Mouse (Mus musculus): ENCODE results near the gene Eddm3b. TPM values are rescaled to one million over a fixed set of nuclear protein-coding genes. Genes with fewer than 3 reads are reported as not detected.

Eddm3b gene
- not detected for polyA plus RNA-seq (2017; shearing (Covaris generic))

GRCm38 (mm10) chr14:51113916-51114560, at the start of gene Eddm3b:
TSS of gene Eddm3b (plus strand) at chr14:51114426.
- ATAC-seq = no peak

GRCm38 (mm10) chr14:51068956-51069355, 45.3 kb upstream of the Eddm3b start:
- no peak for ATAC-seq

GRCm38 (mm10) chr14:51069617-51070016, 44.6 kb upstream of the Eddm3b start:
- ATAC-seq = no peak

GRCm38 (mm10) chr14:51074335-51074734, 39.9 kb upstream of the Eddm3b start, which contains the start of gene Olfr750:
TSS of gene Olfr750 (minus strand) at chr14:51074435.
- ATAC-seq = no peak

GRCm38 (mm10) chr14:51079180-51079579, 35.0 kb upstream of the Eddm3b start:
- no peak for ATAC-seq

- no peak for ATAC-seq
Observed at GRCm38 (mm10) chr14:51081035-51081434, 33.2 kb upstream of the Eddm3b start.

- peak; percentile 71 for ATAC-seq
Observed at GRCm38 (mm10) chr14:51082599-51083581, 31.3 kb upstream of the Eddm3b start.

GRCm38 (mm10) chr14:51083805-51084204, 30.4 kb upstream of the Eddm3b start:
- ATAC-seq = no peak

GRCm38 (mm10) chr14:51085086-51085485, 29.1 kb upstream of the Eddm3b start:
- no peak for ATAC-seq

GRCm38 (mm10) chr14:51085911-51086310, 28.3 kb upstream of the Eddm3b start:
- no peak for ATAC-seq

GRCm38 (mm10) chr14:51087762-51088161, 26.5 kb upstream of the Eddm3b start:
- no peak for ATAC-seq

- peak; percentile 17 for ATAC-seq
Observed at GRCm38 (mm10) chr14:51088166-51088969, 25.9 kb upstream of the Eddm3b start.

GRCm38 (mm10) chr14:51088970-51089673, 25.1 kb upstream of the Eddm3b start:
- peak; percentile 80 for ATAC-seq

- no peak for ATAC-seq
Observed at GRCm38 (mm10) chr14:51089674-51090076, 24.6 kb upstream of the Eddm3b start.

GRCm38 (mm10) chr14:51090077-51090781, 24.0 kb upstream of the Eddm3b start:
- ATAC-seq = peak; percentile 41

GRCm38 (mm10) chr14:51090921-51091900, 23.0 kb upstream of the Eddm3b start, which contains the start of the genes Rnase4 and Ang:
TSS of gene Rnase4 (plus strand) at chr14:51091077.
TSS of gene Ang (plus strand) at chr14:51091150.
- no peak for ATAC-seq

- no peak for ATAC-seq
Observed at GRCm38 (mm10) chr14:51092073-51092620, 22.1 kb upstream of the Eddm3b start.

- ATAC-seq = no peak
Observed at GRCm38 (mm10) chr14:51093496-51093895, 20.7 kb upstream of the Eddm3b start.

- ATAC-seq = no peak
Observed at GRCm38 (mm10) chr14:51094096-51094875, 19.9 kb upstream of the Eddm3b start.
